Mouse (Mus musculus) left cerebral cortex, postnatal 36 days (tissue): ENCODE measurements around the gene Gm13305. TPM values are rescaled to one million over a fixed set of nuclear protein-coding genes. Genes with fewer than 3 reads are reported as not detected.
"Not testable (repeated sequence)": the region's sequence is repeated elsewhere in the genome, so short reads cannot be mapped to it uniquely, and the experiment has no call there.

Source experiments
- DNase-seq, 2 experiments: peaks; one replicate each; pipeline ENCODE4 v3.0.0; 2021 to 2022; ENCODE audit warnings: low spot score in 2 of 2, mixed read lengths in 1 of 2
- intact Hi-C: fragments of 180-260 bp; cut with DNase I; formaldehyde crosslinking; loops from one replicate; pipeline ENCODE4 v1.15.1; 2025
- total RNA-seq, 2 experiments: library from RNA; stranded (reverse); gene quantifications; 2 replicates each; pipeline ENCODE4 v1.2.3; 2021

Gm13305 gene
- 1 to 10 TPM; 1.0 to 1.1 TPM for total RNA-seq

GRCm38 (mm10) chr4:42168503-42168902 is at the start of gene Gm13305:
Gm13305 (minus strand) TSS chr4:42168603.
- intact Hi-C loops, DNase-seq: not testable (repeated sequence)

DNA sequence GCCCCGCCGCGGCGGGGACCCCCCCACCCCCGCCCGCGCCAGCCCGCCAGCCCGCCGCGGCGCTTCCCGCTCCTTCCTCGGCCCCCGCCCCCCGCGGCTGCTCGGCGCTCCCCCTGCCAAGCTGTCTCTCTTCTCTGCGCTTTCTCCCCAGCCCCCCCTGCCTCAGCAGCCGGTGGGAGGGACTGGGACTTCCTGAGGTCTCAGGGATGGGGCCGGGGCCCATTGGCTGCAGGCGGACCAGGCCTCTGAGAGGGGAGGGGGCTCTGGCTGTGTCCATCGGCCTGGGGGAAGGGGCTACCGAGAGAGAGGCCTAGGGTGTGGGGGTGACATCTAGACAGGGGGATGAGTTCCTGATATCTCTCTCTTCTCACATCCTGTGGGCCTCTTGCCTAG is 16.6 kb upstream of the Gm13305 start:
- DNase-seq, intact Hi-C loops: not testable (repeated sequence)

DNA sequence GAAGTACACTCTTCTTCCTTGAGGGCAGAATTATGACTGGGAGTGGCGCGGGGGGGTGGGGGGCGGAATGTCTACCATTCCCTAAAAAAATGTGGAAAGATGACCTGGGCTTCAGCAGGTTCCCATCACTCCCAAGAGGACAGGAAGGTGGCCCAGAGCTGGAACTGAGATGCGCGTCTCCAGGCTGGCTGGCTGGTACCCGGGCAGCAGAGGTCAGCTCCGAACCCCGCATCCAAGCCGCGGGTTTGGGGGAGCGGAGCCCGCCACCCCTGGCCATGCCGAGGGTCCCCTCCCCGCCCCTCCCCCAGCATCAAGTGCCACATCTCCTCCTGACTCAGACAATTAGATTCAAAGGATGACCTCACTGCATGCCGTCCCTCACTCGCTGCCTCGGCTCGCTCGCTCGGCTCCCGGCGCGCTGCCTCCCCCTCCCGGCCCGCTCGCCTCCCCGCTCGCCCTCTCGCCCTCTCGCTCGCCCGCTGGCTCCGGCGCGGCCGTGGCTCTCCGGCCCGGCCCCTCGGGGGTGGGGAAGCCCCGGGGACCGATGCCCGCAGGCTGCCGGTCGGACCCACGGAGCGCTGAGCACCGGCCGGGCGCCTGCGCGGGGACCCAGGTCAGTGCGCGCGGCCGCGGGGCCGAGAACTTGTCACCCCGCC is 16.0 kb upstream of the Gm13305 start:
- DNase-seq, intact Hi-C loops: not testable (repeated sequence)

GRCm38 (mm10) chr4:42183234-42184197 is 15.1 kb upstream of the Gm13305 start:
- DNase-seq, intact Hi-C loops: not testable (repeated sequence)

DNA sequence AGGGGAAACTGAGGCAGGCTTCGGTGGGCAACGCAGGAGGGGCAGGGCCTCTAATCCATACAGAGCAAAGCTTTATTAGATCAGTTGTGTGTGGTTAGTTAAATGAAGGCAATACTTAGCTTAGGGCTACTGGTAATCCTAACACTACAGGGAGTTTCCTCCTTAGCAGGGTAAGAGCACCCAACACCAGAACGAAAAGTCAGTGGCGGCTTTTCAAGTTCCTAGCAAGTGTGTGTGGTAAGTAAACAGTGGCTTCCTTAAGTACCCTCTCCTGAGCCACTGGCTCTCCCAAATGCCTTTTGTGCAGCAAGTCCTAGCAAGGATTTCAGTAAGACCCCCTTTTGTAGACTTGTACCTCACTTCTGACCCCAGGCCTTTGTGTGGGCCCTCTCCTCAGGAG is 9.8 kb upstream of the Gm13305 start:
- intact Hi-C loops, DNase-seq: not testable (repeated sequence)

GRCm38 (mm10) chr4:42153136-42153535 is 15.3 kb downstream of the Gm13305 start, which contains the start of gene Gm13306:
Gm13306 (plus strand) TSS chr4:42153436.
- DNase-seq, intact Hi-C loops: not testable (repeated sequence)

GRCm38 (mm10) chr4:42114517-42114916 is 53.9 kb downstream of the Gm13305 start, which contains the start of gene Gm13304:
Gm13304 (plus strand) TSS chr4:42114817.
- intact Hi-C loops, DNase-seq: not testable (repeated sequence)

Other genes with a start within 250 kb of the Gm13305 start
- 10 to 100 TPM; 52.3 to 67.4 TPM for gene Gm20878, start 227.0 kb downstream of the Gm13305 start, total RNA-seq
- 1 to 10 TPM; 5.1 to 5.6 TPM for gene Fam205a4, start 202.5 kb downstream of the Gm13305 start, total RNA-seq
- 1 to 10 TPM; 5.7 to 5.8 TPM for gene Gm21093, start 133.9 kb downstream of the Gm13305 start, total RNA-seq
- not detected for gene Gm3893, start 77.4 kb downstream of the Gm13305 start, total RNA-seq
- gene Gm13304, start 53.8 kb downstream of the Gm13305 start, total RNA-seq = 10 to 100 TPM; 28.7 to 36.9 TPM
- 10 to 100 TPM; 33.6 to 54.7 TPM for gene Gm13306, start 15.2 kb downstream of the Gm13305 start, total RNA-seq
- 10 to 100 TPM in 1 of 2 experiments, 1 to 10 TPM in 1; 8.4 to 13.1 TPM for gene Gm10600, start 72.0 kb upstream of the Gm13305 start, total RNA-seq
- gene Ccl21b, start 87.2 kb upstream of the Gm13305 start, total RNA-seq = not detected
- gene Gm21953, start 125.7 kb upstream of the Gm13305 start, total RNA-seq = not detected
- gene Fam205a3, start 149.7 kb upstream of the Gm13305 start, total RNA-seq = under 1 TPM in 1 of 2 experiments, not detected in 1; 0.66 TPM